Mouse (Mus musculus) C2C12 (cell line): ENCODE measurements around the gene Cd47. TPM values are rescaled to one million over a fixed set of nuclear protein-coding genes. Genes with fewer than 3 reads are reported as not detected.

Experiments used
- H3K27me3 ChIP-seq: one replicate; pipeline ENCODE4 v1.6.1; 2011; ENCODE audit not compliant: control insufficient read depth, insufficient read depth, insufficient read length
- H3K36me3 ChIP-seq: one replicate; pipeline ENCODE4 v1.6.1; 2011; ENCODE audit not compliant: control insufficient read depth, insufficient read depth
- H3K4me3 ChIP-seq: one replicate; pipeline ENCODE4 v1.5.1; 2011; ENCODE audit warnings: mild to moderate bottlenecking, control low read depth; ENCODE audit not compliant: poor library complexity, insufficient read depth, severe bottlenecking
- H3K79me2 ChIP-seq: one replicate; pipeline ENCODE4 v1.6.1; 2011; ENCODE audit not compliant: control insufficient read depth, insufficient read depth
- H3K79me3 ChIP-seq: one replicate; pipeline ENCODE4 v1.6.1; 2011; ENCODE audit warnings: low read depth, control low read depth
- H3ac ChIP-seq: one replicate; pipeline ENCODE3; 2011; ENCODE audit warnings: low read depth; ENCODE audit not compliant: control insufficient read depth, insufficient read length
- CEBPB ChIP-seq: IDR thresholded peaks from one replicate; pipeline ENCODE4 v1.6.1; 2011; ENCODE audit warnings: low read depth, mild to moderate bottlenecking, control low read depth, moderate library complexity
- CTCF ChIP-seq: IDR thresholded peaks from one replicate; pipeline ENCODE4 v1.5.1; 2011; ENCODE audit not compliant: control insufficient read depth, insufficient read depth, insufficient read length
- FOSL1 ChIP-seq: IDR thresholded peaks from one replicate; pipeline ENCODE4 v1.8.0; 2011; ENCODE audit warnings: mild to moderate bottlenecking, low read length; ENCODE audit not compliant: poor library complexity, insufficient read depth, severe bottlenecking
- MAX ChIP-seq: IDR thresholded peaks from one replicate; pipeline ENCODE4 v1.6.1; 2011; ENCODE audit warnings: mild to moderate bottlenecking, control low read depth
- MYOD1 ChIP-seq: IDR thresholded peaks from one replicate; pipeline ENCODE4 v1.6.1; 2011; ENCODE audit warnings: low read depth; ENCODE audit not compliant: control insufficient read depth, insufficient read length
- MYOG ChIP-seq: IDR thresholded peaks from one replicate; pipeline ENCODE4 v1.6.1; 2011; ENCODE audit not compliant: control insufficient read depth, insufficient read length; ENCODE audit errors: extremely low read depth
- USF1 ChIP-seq: IDR thresholded peaks from one replicate; pipeline ENCODE4 v1.6.1; 2011; ENCODE audit warnings: low read depth, mild to moderate bottlenecking, control low read depth, moderate library complexity
- polyA plus RNA-seq: library from polyadenylated mRNA; unstranded; fragments of >200 nt; fragmentation: generic; extraction: Trizol; gene quantifications from one replicate; pipeline ENCODE4 v1.2.1, GENCODE M21; 2012; ENCODE audit warnings: missing spikeins

Gene Cd47
- polyA plus RNA-seq, 1 experiment, result 76.0 TPM

- TF ChIP-seq USF1, result no peak
- TF ChIP-seq FOSL1, result no peak
- TF ChIP-seq CTCF, result no peak
- no peak for TF ChIP-seq CEBPB
- no peak for TF ChIP-seq MYOG
- no peak for TF ChIP-seq MAX
- TF ChIP-seq MYOD1, result no peak
- Histone ChIP-seq H3K4me3 (no peak overlapping the region), H3ac (no peak overlapping the region), H3K27me3 (no peaks in the 10 kb centered on the region), H3K79me2 (no peaks in the 10 kb centered on the region), H3K36me3 (no peaks in the 10 kb centered on the region), H3K79me3 (no peaks in the 10 kb centered on the region)
Observed at GRCm38 (mm10) chr16:49955325-49955724, 155.0 kb downstream of the Cd47 start.

- H3K79me3 ChIP-seq, result no peaks in the 10 kb centered on the region
- H3K4me3 ChIP-seq, result no peak overlapping the region
- no peak overlapping the region for H3ac ChIP-seq
- H3K27me3 ChIP-seq, result no peaks in the 10 kb centered on the region
- no peaks in the 10 kb centered on the region for H3K79me2 ChIP-seq
- H3K36me3 ChIP-seq, result no peaks in the 10 kb centered on the region
- TF ChIP-seq USF1 (no peak), MYOG (no peak), MYOD1 (no peak), CEBPB (no peak), CTCF (no peak)
Observed at GRCm38 (mm10) chr16:49955952-49956351, 155.6 kb downstream of the Cd47 start.

- TF ChIP-seq CTCF, result no peak
- no peak for TF ChIP-seq MYOG
- peak; percentile 53 for TF ChIP-seq CEBPB
- TF ChIP-seq MAX, result no peak
- no peak for TF ChIP-seq FOSL1
- no peak for TF ChIP-seq USF1
- TF ChIP-seq MYOD1, result no peak
- Histone ChIP-seq H3K36me3 (no peaks in the 10 kb centered on the region), H3K79me3 (no peaks in the 10 kb centered on the region), H3K79me2 (no peaks in the 10 kb centered on the region), H3K27me3 (no peaks in the 10 kb centered on the region), H3ac (no peak overlapping the region), H3K4me3 (no peak overlapping the region)
Observed at GRCm38 (mm10) chr16:49956531-49957302, 156.4 kb downstream of the Cd47 start.

GRCm38 (mm10) chr16:49958900-49959436 lies 158.6 kb downstream of the Cd47 start:
- Histone ChIP-seq H3K79me2 (no peaks in the 10 kb centered on the region), H3K79me3 (no peaks in the 10 kb centered on the region), H3K36me3 (no peaks in the 10 kb centered on the region), H3K4me3 (no peak overlapping the region), H3ac (no peak overlapping the region), H3K27me3 (no peaks in the 10 kb centered on the region)
- no peak for TF ChIP-seq MYOD1
- TF ChIP-seq CTCF, result no peak
- TF ChIP-seq USF1, result no peak
- no peak for TF ChIP-seq MAX
- no peak for TF ChIP-seq MYOG
- no peak for TF ChIP-seq FOSL1
- TF ChIP-seq CEBPB, result no peak

DNA sequence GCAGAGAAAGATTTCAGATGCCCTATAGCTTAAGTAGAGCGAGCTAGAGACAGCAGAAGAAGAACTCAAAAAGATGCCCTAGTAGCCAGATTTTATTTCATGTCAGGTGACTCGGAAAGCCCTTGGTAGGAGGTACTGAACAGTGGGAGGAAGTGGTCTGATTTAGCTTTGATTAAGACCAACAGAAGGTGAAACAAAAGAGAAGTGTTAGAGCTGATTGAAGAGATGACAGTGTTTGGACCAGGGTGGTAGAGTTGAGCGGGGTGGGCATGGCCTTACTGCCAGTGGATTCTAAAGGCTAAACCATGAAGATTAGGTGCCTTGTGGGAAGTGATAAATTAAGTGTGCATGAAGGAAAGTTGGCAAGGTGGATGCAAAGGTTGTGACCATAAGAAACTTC lies 162.0 kb downstream of the Cd47 start:
- Histone ChIP-seq H3ac (no peak overlapping the region), H3K4me3 (no peak overlapping the region), H3K27me3 (no peaks in the 10 kb centered on the region), H3K79me3 (no peaks in the 10 kb centered on the region), H3K79me2 (no peaks in the 10 kb centered on the region), H3K36me3 (no peaks in the 10 kb centered on the region)
- TF ChIP-seq MYOG, result no peak
- TF ChIP-seq MAX, result no peak
- no peak for TF ChIP-seq FOSL1
- TF ChIP-seq MYOD1, result no peak
